Mouse (Mus musculus) small intestine, adult 2 months (tissue): Measurements from ENCODE around the gene Sult2b1.

Experiments used
- CTCF ChIP-seq: fragments of 200-500 bp; IDR thresholded peaks from 2 replicates; pipeline ENCODE4 v1.5.1; 2012; ENCODE audit warnings: low read depth, mild to moderate bottlenecking, control low read depth, inconsistent platforms, low read length, moderate library complexity, mixed read lengths; ENCODE audit not compliant: insufficient replicate concordance, insufficient read length; ENCODE audit errors: extremely low read depth
- POLR2A ChIP-seq: fragments of 200-500 bp; IDR thresholded peaks from 2 replicates; pipeline ENCODE4 v1.6.1; 2012; ENCODE audit warnings: low read depth, mild to moderate bottlenecking, control low read depth, inconsistent platforms, low read length, moderate library complexity

- TF ChIP-seq CTCF = no peak
- no peak for TF ChIP-seq POLR2A
Measured at GRCm38 (mm10) chr7:45725713-45726112, 58.8 kb downstream of the Sult2b1 start, which contains the start of gene Spaca4.
